Mouse (Mus musculus): ENCODE data around the gene Klhl2. TPM values are rescaled to one million over a fixed set of nuclear protein-coding genes. Genes with fewer than 3 reads are reported as not detected.

Klhl2 gene
- polyA plus RNA-seq, 1 experiment from 2014 or later, result 18.4 TPM

Other genes starting within 250 kb of the Klhl2 start
- 165 and 172 TPM in 2 replicates for gene Cpe, start 157.0 kb downstream of the Klhl2 start, polyA plus RNA-seq (2015; fragmentation: Nextera tagmentation; extraction: Ambion mirVana)
- gene Msmo1, start 116.2 kb downstream of the Klhl2 start, polyA plus RNA-seq (2015; fragmentation: Nextera tagmentation; extraction: Ambion mirVana), result 131 and 143 TPM in 2 replicates
- 31.8 and 32.1 TPM in 2 replicates for gene Tmem192, start 97.2 kb upstream of the Klhl2 start, polyA plus RNA-seq (2015; fragmentation: Nextera tagmentation; extraction: Ambion mirVana)
- not detected in 2 replicates for gene Trim75, start 137.8 kb upstream of the Klhl2 start, polyA plus RNA-seq (2015; fragmentation: Nextera tagmentation; extraction: Ambion mirVana)
- gene Trim61, start 168.5 kb upstream of the Klhl2 start, polyA plus RNA-seq (2015; fragmentation: Nextera tagmentation; extraction: Ambion mirVana), result not detected in 2 replicates
- not detected in 2 replicates for gene Trim60, start 168.6 kb upstream of the Klhl2 start, polyA plus RNA-seq (2015; fragmentation: Nextera tagmentation; extraction: Ambion mirVana)
- gene Apela, start 187.3 kb upstream of the Klhl2 start, polyA plus RNA-seq (2015; fragmentation: Nextera tagmentation; extraction: Ambion mirVana), result 4.0 and 4.4 TPM in 2 replicates
- gene Gm10663, start 225.0 kb upstream of the Klhl2 start, polyA plus RNA-seq (2015; fragmentation: Nextera tagmentation; extraction: Ambion mirVana), result not detected in 2 replicates